Mouse (Mus musculus) neural tube, embryonic 11.5 days (tissue): ENCODE results near the gene Pias4. TPM values are rescaled to one million over a fixed set of nuclear protein-coding genes. Genes with fewer than 3 reads are reported as not detected.
A peak's percentile ranks its signal among the peaks of the same experiment; 100 is the strongest.

ENCODE experiments used
- ATAC-seq: fragments of 200-750 bp; cut with Nextera tagmentation; 2 replicates; pipeline ENCODE4 v1.8.0; 2017; ENCODE audit warnings: moderate number of reproducible peaks, mild to moderate bottlenecking, moderate TSS enrichment, moderate library complexity; ENCODE audit not compliant: insufficient read depth, low FRiP score, low TSS enrichment
- DNase-seq: peaks from one replicate; pipeline ENCODE4 v3.0.0-alpha.2; 2015; ENCODE audit warnings: low spot score
- H3K27ac ChIP-seq: fragments of 300-500 bp; sonication (generic); 2 replicates; pipeline ENCODE4 v1.5.1; 2014; ENCODE audit warnings: low read depth, mild to moderate bottlenecking, low read length
- H3K27me3 ChIP-seq: fragments of 300-500 bp; sonication (generic); 2 replicates; pipeline ENCODE4 v1.6.1; 2014; ENCODE audit warnings: mild to moderate bottlenecking, low read length, mixed read lengths; ENCODE audit not compliant: control insufficient read depth, insufficient read depth
- H3K36me3 ChIP-seq: fragments of 300-500 bp; sonication (generic); 2 replicates; pipeline ENCODE4 v1.6.1; 2014; ENCODE audit warnings: mild to moderate bottlenecking, low read length, moderate library complexity, mixed read lengths; ENCODE audit not compliant: control insufficient read depth, insufficient read depth
- H3K4me1 ChIP-seq: fragments of 300-500 bp; sonication (generic); 2 replicates; pipeline ENCODE4 v1.6.1; 2014; ENCODE audit warnings: low read length, mixed read lengths; ENCODE audit not compliant: control insufficient read depth, insufficient read depth
- H3K4me2 ChIP-seq: fragments of 300-500 bp; sonication (generic); 2 replicates; pipeline ENCODE4 v1.6.1; 2014; ENCODE audit warnings: low read depth, mild to moderate bottlenecking, moderate library complexity
- H3K4me3 ChIP-seq: fragments of 300-500 bp; sonication (generic); 2 replicates; pipeline ENCODE4 v1.5.1; 2014; ENCODE audit warnings: low read depth, low read length
- H3K9ac ChIP-seq: fragments of 300-500 bp; sonication (generic); 2 replicates; pipeline ENCODE4 v1.6.1; 2014; ENCODE audit warnings: mild to moderate bottlenecking, low read length
- H3K9me3 ChIP-seq: fragments of 300-500 bp; sonication (generic); 2 replicates; pipeline ENCODE4 v1.6.1; 2016; ENCODE audit warnings: low read length; ENCODE audit not compliant: control insufficient read depth
- WGBS: fragments of 180-500 bp; shearing (Covaris S2); extraction: QIAGEN DNeasy Blood & Tissue Kit; methylation state at CpG from one replicate; pipeline ENCODE4 v1.1.7; 2014; 5-methylcytosine and 5-hydroxymethylcytosine counted together
- polyA plus RNA-seq: library from polyadenylated mRNA; unstranded; fragments of >200 nt; fragmentation: Nextera tagmentation; extraction: Ambion mirVana; gene quantifications from 2 replicates; pipeline ENCODE4 v1.2.1, GENCODE M21; 2014

Pias4 gene
- polyA plus RNA-seq, 1 experiment from 2014 or later: 68.3 TPM

- H3K4me3 ChIP-seq: peak overlapping the region; percentile 88; the same call in 1 of the 2 replicates
- no peak overlapping the region for H3K27ac ChIP-seq
- no peak overlapping the region for H3K9ac ChIP-seq
- no peak overlapping the region for H3K4me2 ChIP-seq
- H3K4me1 ChIP-seq: peaks cover 40% of the 10 kb centered on the region
- 81% methylated on average over 4 of the region's 4 CpGs for WGBS
- H3K27me3 ChIP-seq: peaks cover 16% of the 10 kb centered on the region
- ATAC-seq (no peak), DNase-seq (no peak)
- H3K36me3 ChIP-seq: peaks cover 7% of the 10 kb centered on the region
- no peaks in the 10 kb centered on the region for H3K9me3 ChIP-seq
Measured at GRCm38 (mm10) chr10:81139529-81139846, 28.2 kb downstream of the Pias4 start.

GRCm38 (mm10) chr10:81138821-81139528, 28.7 kb downstream of the Pias4 start:
- peak overlapping the region; percentile 88 for H3K4me3 ChIP-seq
- H3K9ac ChIP-seq: peak overlapping the region; percentile 86
- ATAC-seq (no peak), DNase-seq (no peak)
- peaks cover 21% of the 10 kb centered on the region for H3K27me3 ChIP-seq
- H3K4me2 ChIP-seq: peak overlapping the region; percentile 97
- no peak overlapping the region; the same call in 1 of the 2 replicates for H3K27ac ChIP-seq
- H3K4me1 ChIP-seq: peaks cover 40% of the 10 kb centered on the region
- 64% methylated on average over 11 of the region's 11 CpGs for WGBS
- H3K36me3 ChIP-seq: peaks cover 2% of the 10 kb centered on the region
- no peaks in the 10 kb centered on the region for H3K9me3 ChIP-seq

GRCm38 (mm10) chr10:81138131-81138782, 29.5 kb downstream of the Pias4 start:
- ATAC-seq: no peak

GRCm38 (mm10) chr10:81137252-81138130, 30.2 kb downstream of the Pias4 start:
- peak; percentile 87 for ATAC-seq
- H3K4me1 ChIP-seq: peaks cover 38% of the 10 kb centered on the region

More at GRCm38 (mm10) chr10:81138131-81138782, 29.5 kb downstream of the Pias4 start:
- Histone ChIP-seq H3K9me3 (no peaks in the 10 kb centered on the region), H3K4me1 (peaks cover 40% of the 10 kb centered on the region), H3K27ac (peak overlapping the region; percentile 82), H3K27me3 (peaks cover 28% of the 10 kb centered on the region), H3K9ac (peak overlapping the region; percentile 86), H3K4me3 (peak overlapping the region; percentile 88), H3K4me2 (peak overlapping the region; percentile 97), H3K36me3 (no peaks in the 10 kb centered on the region)
- under 1% methylated on average over 23 of the region's 24 CpGs for WGBS
- DNase-seq: peak; percentile 48

DNA sequence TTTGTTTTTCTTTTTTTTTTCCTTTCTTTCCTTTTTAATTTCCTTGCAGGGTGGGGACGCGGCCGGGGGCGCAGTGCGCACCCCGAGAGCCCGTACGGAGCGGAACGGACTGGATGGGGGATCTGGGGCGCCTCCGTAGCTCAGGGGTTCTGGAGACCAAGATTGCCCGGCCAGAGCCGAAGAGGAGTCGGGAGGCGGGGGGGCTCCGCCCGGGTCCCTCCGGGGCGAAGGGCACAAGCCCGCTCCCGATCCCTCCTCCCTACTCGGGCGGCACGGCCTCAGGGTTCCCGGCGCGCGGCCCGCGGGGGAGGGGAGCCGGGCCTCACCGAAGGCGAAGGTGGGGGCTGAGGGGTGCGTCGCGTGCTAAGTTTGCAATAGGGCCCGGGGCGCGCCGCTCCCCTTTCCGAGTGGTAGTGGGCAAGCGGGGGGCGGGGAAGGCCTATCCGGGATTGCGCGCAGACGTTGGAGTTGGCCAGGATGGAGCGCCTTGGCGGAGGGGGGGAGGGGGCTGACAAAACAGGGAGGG, 31.0 kb downstream of the Pias4 start:
- peak overlapping the region; percentile 100 for H3K4me2 ChIP-seq
- ATAC-seq: peak; percentile 25
- peaks cover 30% of the 10 kb centered on the region for H3K27me3 ChIP-seq
- H3K27ac ChIP-seq: peak overlapping the region; percentile 93
- peak overlapping the region; percentile 88 for H3K4me3 ChIP-seq
- H3K4me1 ChIP-seq: peaks cover 37% of the 10 kb centered on the region
- peak; percentile 85 for DNase-seq
- H3K9me3 ChIP-seq: no peaks in the 10 kb centered on the region
- H3K9ac ChIP-seq: peak overlapping the region; percentile 89
- no peaks in the 10 kb centered on the region for H3K36me3 ChIP-seq
- under 1% methylated on average over 49 of the region's 50 CpGs for WGBS

More at GRCm38 (mm10) chr10:81137252-81138130, 30.2 kb downstream of the Pias4 start:
- peak; percentile 96 for DNase-seq
- peak overlapping the region; percentile 86 for H3K9ac ChIP-seq
- peaks cover 30% of the 10 kb centered on the region for H3K27me3 ChIP-seq
- H3K36me3 ChIP-seq: no peaks in the 10 kb centered on the region
- whole genome bisulfite sequencing: under 1% methylated on average over 80 of the region's 89 CpGs
- peak overlapping the region; percentile 88 for H3K4me3 ChIP-seq
- H3K27ac ChIP-seq: peak overlapping the region; percentile 82
- no peaks in the 10 kb centered on the region for H3K9me3 ChIP-seq
- peak overlapping the region; percentile 97 for H3K4me2 ChIP-seq

GRCm38 (mm10) chr10:81135831-81136705, 31.7 kb downstream of the Pias4 start:
- WGBS: under 1% methylated on average over 51 of the region's 86 CpGs
- no peak; the same call in 1 of the 2 replicates for ATAC-seq
- H3K4me1 ChIP-seq: peaks cover 37% of the 10 kb centered on the region

GRCm38 (mm10) chr10:81134966-81135681, 32.6 kb downstream of the Pias4 start, which contains the start of gene Zbtb7a:
Zbtb7a (plus strand) TSS chr10:81135220.
- peak within 1 kb of the TSS; percentile 89 for H3K9ac ChIP-seq
- peaks cover 28% of the 10 kb centered on the region for H3K4me1 ChIP-seq
- H3K4me3 ChIP-seq: peak within 1 kb of the TSS; percentile 88
- no peaks in the 10 kb centered on the region for H3K9me3 ChIP-seq
- ATAC-seq (no peak), DNase-seq (peak; percentile 35)
- H3K27ac ChIP-seq: peak within 1 kb of the TSS; percentile 93
- H3K36me3 ChIP-seq: no peaks in the 10 kb centered on the region
- WGBS: 1% methylated on average over 41 of the region's 41 CpGs
- peak within 1 kb of the TSS; percentile 100 for H3K4me2 ChIP-seq
- peaks cover 35% of the 10 kb centered on the region for H3K27me3 ChIP-seq

More at GRCm38 (mm10) chr10:81135831-81136705, 31.7 kb downstream of the Pias4 start:
- Histone ChIP-seq H3K4me2 (peak overlapping the region; percentile 100), H3K27ac (peak overlapping the region; percentile 93), H3K4me3 (peak overlapping the region; percentile 88), H3K9ac (peak overlapping the region; percentile 89), H3K9me3 (no peaks in the 10 kb centered on the region), H3K27me3 (peaks cover 30% of the 10 kb centered on the region), H3K36me3 (no peaks in the 10 kb centered on the region)
- DNase-seq: peak; percentile 75
